Mouse (Mus musculus) spleen, adult 2 months (tissue): ENCODE data around the gene Trp53. TPM values are rescaled to one million over a fixed set of nuclear protein-coding genes. Genes with fewer than 3 reads are reported as not detected.
A peak's percentile ranks its signal among the peaks of the same experiment; 100 is the strongest.
"Not testable (repeated sequence)": the region's sequence is repeated elsewhere in the genome, so short reads cannot be mapped to it uniquely, and the experiment has no call there.

Source experiments
- DNase-seq, 2 experiments: peaks; one replicate each; pipeline versions ENCODE4 v3.0.0 to v3.0.0-alpha.2; 2012 to 2021; ENCODE audit warnings: low spot score in 2 of 2, low read depth in 1 of 2
- H3K27ac ChIP-seq: fragments of 200-500 bp; 2 replicates; pipeline ENCODE4 v1.5.1; 2012; ENCODE audit warnings: low read length, inconsistent platforms; ENCODE audit not compliant: insufficient read depth
- H3K27me3 ChIP-seq: fragments of 200-500 bp; 2 replicates; pipeline ENCODE4 v1.6.1; 2012; ENCODE audit warnings: mild to moderate bottlenecking, moderate library complexity, low read length, inconsistent platforms; ENCODE audit not compliant: control insufficient read depth, insufficient read depth
- H3K36me3 ChIP-seq: fragments of 200-500 bp; 2 replicates; pipeline ENCODE4 v1.6.1; 2012; ENCODE audit warnings: mild to moderate bottlenecking, low read length, inconsistent platforms; ENCODE audit not compliant: control insufficient read depth, insufficient read depth
- H3K4me1 ChIP-seq: fragments of 200-500 bp; 2 replicates; pipeline ENCODE4 v1.6.1; 2011; ENCODE audit warnings: inconsistent platforms; ENCODE audit not compliant: control insufficient read depth, insufficient read depth, insufficient read length
- H3K4me3 ChIP-seq: fragments of 200-500 bp; 2 replicates; pipeline ENCODE4 v1.5.1; 2011; ENCODE audit warnings: mild to moderate bottlenecking, inconsistent platforms; ENCODE audit not compliant: insufficient read depth, insufficient read length; ENCODE audit errors: extremely low read depth
- CTCF ChIP-seq: fragments of 200-500 bp; IDR thresholded peaks from 2 replicates; pipeline ENCODE4 v1.5.1; 2011; ENCODE audit warnings: mild to moderate bottlenecking, inconsistent platforms; ENCODE audit not compliant: insufficient read depth, insufficient read length, insufficient replicate concordance; ENCODE audit errors: extremely low read depth
- POLR2A ChIP-seq: fragments of 200-500 bp; IDR thresholded peaks from 2 replicates; pipeline ENCODE4 v1.6.1; 2011; ENCODE audit warnings: low read depth, low read length, inconsistent platforms
- WGBS: fragments of 180-500 bp; shearing (Covaris S2); methylation state at CpG from one replicate; pipeline ENCODE4 v1.1.7; 2018; 5-methylcytosine and 5-hydroxymethylcytosine counted together
- polyA plus RNA-seq: library from polyadenylated mRNA; depleted of rRNA; stranded (reverse); fragments of >200 nt; gene quantifications from 2 replicates; pipeline ENCODE4 v1.2.3, GENCODE M21; 2012; rRNA removed

Gene Trp53
- polyA plus RNA-seq, 1 experiment = 105 TPM

DNA sequence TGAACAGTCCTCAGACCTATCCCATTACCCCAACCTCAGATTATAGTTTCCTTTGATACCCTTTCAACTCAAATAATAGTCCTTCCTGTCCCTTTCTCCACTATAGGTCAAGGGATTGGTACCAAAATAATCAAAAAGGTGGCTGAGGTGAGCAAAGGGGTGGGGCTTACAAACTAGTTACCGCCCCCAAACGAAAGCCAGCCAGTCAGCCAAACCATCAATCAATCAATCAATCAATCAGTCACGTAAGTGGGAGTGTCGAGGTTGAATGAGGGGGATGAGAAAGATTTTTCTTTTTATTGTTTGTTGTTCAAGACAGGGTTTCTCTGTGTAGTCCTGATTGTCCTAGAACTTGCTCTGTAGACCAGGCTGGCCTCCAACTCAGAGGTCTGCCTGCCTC lies 42.8 kb downstream of the Trp53 start:
- DNase-seq = no peak
- 85% methylated on average over 4 of the region's 4 CpGs for WGBS
- TF ChIP-seq CTCF = no peak
- no peaks in the 10 kb centered on the region for H3K36me3 ChIP-seq
- no peaks in the 10 kb centered on the region for H3K4me1 ChIP-seq
- H3K27me3 ChIP-seq = no peaks in the 10 kb centered on the region
- no peak overlapping the region for H3K4me3 ChIP-seq
- no peak overlapping the region for H3K27ac ChIP-seq

DNA sequence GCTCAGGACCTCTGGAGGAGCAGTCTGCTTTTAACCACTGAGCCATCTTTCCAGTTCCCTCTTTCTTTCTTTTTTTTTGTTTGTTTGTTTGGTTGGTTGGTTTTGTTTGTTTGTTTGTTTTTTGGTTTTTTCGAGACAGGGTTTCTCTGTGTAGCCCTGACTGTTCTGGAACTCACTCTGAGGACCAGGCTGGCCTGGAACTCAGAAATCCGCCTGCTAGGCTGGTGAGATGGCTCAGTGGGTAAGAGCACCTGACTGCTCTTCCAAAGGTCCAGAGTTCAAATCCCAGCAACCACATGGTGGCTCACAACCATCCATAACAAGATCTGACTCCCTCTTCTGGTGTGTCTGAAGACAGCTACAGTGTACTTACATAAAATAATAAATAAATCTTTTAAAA lies 44.2 kb downstream of the Trp53 start:
- not testable (repeated sequence) for H3K4me1 ChIP-seq, H3K27me3 ChIP-seq, H3K27ac ChIP-seq, H3K36me3 ChIP-seq, H3K4me3 ChIP-seq, DNase-seq
- WGBS = 70% methylated on average over 2 of the region's 2 CpGs

DNA sequence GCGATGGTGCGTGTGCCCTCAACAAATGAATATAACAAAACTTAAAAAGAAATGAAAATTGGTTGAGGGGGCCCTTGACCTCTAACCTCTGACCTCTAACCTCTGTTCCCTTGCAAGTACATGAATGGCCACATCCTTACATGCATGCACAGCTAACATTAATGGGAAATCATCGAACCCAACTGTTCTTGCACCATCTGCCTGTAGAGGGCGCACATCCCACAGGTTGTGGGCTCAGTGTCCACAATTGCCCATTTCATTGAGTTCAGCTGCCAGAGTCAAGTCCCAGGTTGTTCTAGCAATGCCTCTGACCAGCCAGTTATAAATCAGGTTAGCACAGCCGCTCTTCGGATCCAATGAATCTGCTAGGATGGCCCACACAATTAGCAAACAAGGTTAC lies 48.1 kb downstream of the Trp53 start:
- H3K27ac ChIP-seq = no peak overlapping the region
- WGBS = 39% methylated on average over 6 of the region's 6 CpGs
- no peaks in the 10 kb centered on the region for H3K4me1 ChIP-seq
- no peak overlapping the region for H3K4me3 ChIP-seq
- DNase-seq = peak; percentile 55 to 71
- no peaks in the 10 kb centered on the region for H3K36me3 ChIP-seq
- TF ChIP-seq CTCF = peak; percentile 78; the same call in 1 of the 2 replicates
- no peak for TF ChIP-seq POLR2A
- no peaks in the 10 kb centered on the region for H3K27me3 ChIP-seq

DNA sequence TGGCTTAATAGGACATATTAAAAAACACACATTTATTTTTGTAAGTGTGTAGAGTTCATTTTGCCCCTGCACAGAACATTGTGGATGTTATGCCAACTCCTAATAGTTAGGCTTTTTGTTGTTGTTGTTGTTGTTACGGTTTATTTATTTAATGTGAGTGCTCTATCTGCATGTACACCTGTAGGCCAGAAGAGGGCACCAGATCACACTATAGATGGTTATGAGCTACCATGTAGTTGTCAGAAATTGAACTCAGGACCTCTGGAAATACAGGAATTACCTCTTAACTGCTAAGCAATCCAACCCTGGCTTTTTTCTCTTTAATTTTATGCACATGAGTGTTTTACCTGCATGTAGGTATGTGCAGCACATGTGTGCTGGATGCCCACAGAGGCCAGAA lies 49.6 kb downstream of the Trp53 start:
- 66% methylated on average over 1 of the region's 1 CpGs for WGBS

GRCm38 (mm10) chr11:69632284-69633089 lies 52.3 kb downstream of the Trp53 start, which contains the start of gene Fxr2:
Fxr2 (plus strand) TSS chr11:69632990.
- DNase-seq = peak; percentile 97 to 99
- Histone ChIP-seq H3K4me1 (peaks cover 2% of the 10 kb centered on the region; the same call in 1 of the 2 replicates), H3K27me3 (no peaks in the 10 kb centered on the region), H3K4me3 (peak within 1 kb of the TSS; percentile 94), H3K27ac (peak within 1 kb of the TSS; percentile 95), H3K36me3 (no peaks in the 10 kb centered on the region)
- WGBS = 1% methylated on average over 47 of the region's 56 CpGs
- TF ChIP-seq POLR2A = 0 out of 2 replicates have a peak, but pooled peaks have one; percentile 37
- TF ChIP-seq CTCF = peak; percentile 72; the same call in 1 of the 2 replicates

More for the DNA sequence above, 49.6 kb downstream of the Trp53 start:
- no peaks in the 10 kb centered on the region for H3K27me3 ChIP-seq
- no peaks in the 10 kb centered on the region for H3K36me3 ChIP-seq
- no peak overlapping the region for H3K4me3 ChIP-seq
- H3K4me1 ChIP-seq = peaks cover 2% of the 10 kb centered on the region; the same call in 1 of the 2 replicates
- H3K27ac ChIP-seq = no peak overlapping the region
- peak in 1 of 2 experiments; percentile 25 for DNase-seq
- TF ChIP-seq CTCF (no peak), POLR2A (no peak)

DNA sequence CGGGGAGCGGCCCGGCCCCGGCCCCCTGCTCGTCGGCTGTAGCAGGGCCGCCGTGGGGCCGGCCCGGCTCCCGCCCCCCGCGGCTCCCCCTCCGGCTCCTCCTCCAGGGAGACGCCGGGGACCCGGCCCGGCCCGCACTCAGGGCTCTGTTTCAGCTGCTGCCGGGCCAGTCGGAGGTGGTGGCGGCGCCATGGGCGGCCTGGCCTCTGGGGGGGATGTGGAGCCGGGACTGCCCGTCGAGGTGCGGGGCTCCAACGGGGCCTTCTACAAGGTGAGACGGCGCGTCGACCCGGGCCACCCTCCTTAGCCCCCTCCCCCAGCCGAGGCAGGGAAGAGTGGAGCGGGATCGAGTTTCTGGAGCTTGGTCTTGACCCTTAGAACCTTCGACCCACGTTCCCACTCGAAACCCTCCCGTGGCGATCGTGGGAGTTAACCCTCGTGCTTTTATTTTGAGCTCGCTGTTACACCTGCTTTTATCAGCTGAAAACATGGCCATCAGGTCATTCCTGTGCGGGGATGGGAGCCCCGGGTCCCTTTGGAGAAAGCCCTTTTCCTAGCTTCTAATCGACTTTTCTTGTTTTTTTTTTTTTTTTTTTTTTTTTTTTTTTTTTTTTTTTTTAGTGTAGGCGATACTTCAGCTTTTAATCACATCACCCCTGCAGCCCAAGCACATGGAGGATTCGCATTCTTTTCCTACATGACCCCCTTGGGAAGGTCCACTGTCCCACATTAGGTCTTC lies 53.1 kb downstream of the Trp53 start:
- 2% methylated on average over 36 of the region's 50 CpGs for WGBS
- Histone ChIP-seq H3K4me1 (peaks cover 2% of the 10 kb centered on the region; the same call in 1 of the 2 replicates), H3K36me3 (no peaks in the 10 kb centered on the region), H3K4me3 (peak overlapping the region; percentile 94), H3K27ac (peak overlapping the region; percentile 76), H3K27me3 (no peaks in the 10 kb centered on the region)
- no peak for TF ChIP-seq CTCF
- no peak for TF ChIP-seq POLR2A
- peak in 1 of 2 experiments; percentile 31 for DNase-seq

DNA sequence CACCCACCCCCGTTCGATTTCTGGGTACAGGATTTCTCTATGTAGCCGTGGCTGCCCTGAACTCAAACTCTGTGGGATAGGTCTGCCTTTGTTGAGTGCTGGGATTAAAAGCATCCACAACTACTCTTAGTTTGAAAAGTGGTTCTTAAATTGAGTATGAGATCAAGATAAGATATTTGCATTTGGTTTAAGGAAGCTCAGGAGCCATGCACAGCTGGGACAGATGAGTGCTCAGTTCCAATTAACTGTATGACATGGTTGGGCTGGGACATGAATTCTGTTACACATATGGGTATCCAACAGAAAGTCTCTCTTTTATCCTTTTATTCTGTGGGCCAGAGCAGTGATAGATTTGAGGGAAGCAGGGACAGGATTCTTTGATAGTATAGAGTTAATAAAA lies 55.3 kb downstream of the Trp53 start:
- Histone ChIP-seq H3K4me1 (peaks cover 2% of the 10 kb centered on the region; the same call in 1 of the 2 replicates), H3K4me3 (no peak overlapping the region), H3K36me3 (peaks cover 7% of the 10 kb centered on the region), H3K27ac (no peak overlapping the region), H3K27me3 (no peaks in the 10 kb centered on the region)
- DNase-seq = no peak
- 82% methylated on average over 3 of the region's 3 CpGs for WGBS
- TF ChIP-seq POLR2A (no peak), CTCF (no peak)

Other genes starting within 250 kb of the Trp53 start
- gene Rnf227, start 239.9 kb upstream of the Trp53 start, polyA plus RNA-seq = 0.47 and 0.86 TPM in 2 replicates
- 146 and 160 TPM in 2 replicates for gene Chd3, start 211.0 kb upstream of the Trp53 start, polyA plus RNA-seq
- 82.3 and 105 TPM in 2 replicates for gene Naa38, start 184.9 kb upstream of the Trp53 start, polyA plus RNA-seq
- 9.5 and 11.1 TPM in 2 replicates for gene Cyb5d1, start 184.7 kb upstream of the Trp53 start, polyA plus RNA-seq
- 14.3 and 20.5 TPM in 2 replicates for gene Tmem88, start 182.1 kb upstream of the Trp53 start, polyA plus RNA-seq
- gene Kdm6b, start 166.7 kb upstream of the Trp53 start, polyA plus RNA-seq = 15.8 and 17.0 TPM in 2 replicates
- gene Dnah2, start 31.2 kb upstream of the Trp53 start, polyA plus RNA-seq = 0.29 and 0.31 TPM in 2 replicates
- gene Efnb3, start 20.2 kb upstream of the Trp53 start, polyA plus RNA-seq = 1.1 and 1.2 TPM in 2 replicates
- 15.6 and 21.3 TPM in 2 replicates for gene Wrap53, start 104 bp upstream of the Trp53 start, polyA plus RNA-seq
- 10.7 and 11.2 TPM in 2 replicates for gene Atp1b2, start 25.6 kb downstream of the Trp53 start, polyA plus RNA-seq
- gene Shbg, start 37.5 kb downstream of the Trp53 start, polyA plus RNA-seq = not detected in 2 replicates
- gene Sat2, start 41.7 kb downstream of the Trp53 start, polyA plus RNA-seq = 1.1 and 1.4 TPM in 2 replicates
- gene Fxr2, start 52.6 kb downstream of the Trp53 start, polyA plus RNA-seq = 40.9 and 41.6 TPM in 2 replicates
- 0.09 and 0.35 TPM in 2 replicates for gene Sox15, start 75.0 kb downstream of the Trp53 start, polyA plus RNA-seq
- 63.6 and 74.2 TPM in 2 replicates for gene Mpdu1, start 82.3 kb downstream of the Trp53 start, polyA plus RNA-seq
- gene Cd68, start 85.8 kb downstream of the Trp53 start, polyA plus RNA-seq = 103 and 114 TPM in 2 replicates
- gene Eif4a1, start 92.1 kb downstream of the Trp53 start, polyA plus RNA-seq = 172 and 196 TPM in 2 replicates
- gene Senp3, start 101.7 kb downstream of the Trp53 start, polyA plus RNA-seq = 32.6 and 36.1 TPM in 2 replicates
- 4.6 and 4.9 TPM in 2 replicates for gene Tnfsf13, start 105.4 kb downstream of the Trp53 start, polyA plus RNA-seq
- 23.9 and 26.6 TPM in 2 replicates for gene Tnfsf12, start 115.5 kb downstream of the Trp53 start, polyA plus RNA-seq
- 4.8 and 5.0 TPM in 2 replicates for gene Tnfsfm13, start 115.7 kb downstream of the Trp53 start, polyA plus RNA-seq
- 43.8 and 45.4 TPM in 2 replicates for gene Polr2a, start 178.3 kb downstream of the Trp53 start, polyA plus RNA-seq
- gene Slc35g3, start 181.6 kb downstream of the Trp53 start, polyA plus RNA-seq = not detected in 2 replicates
- gene Zbtb4, start 185.6 kb downstream of the Trp53 start, polyA plus RNA-seq = 28.4 and 37.0 TPM in 2 replicates
- 7.1 and 8.4 TPM in 2 replicates for gene Chrnb1, start 215.6 kb downstream of the Trp53 start, polyA plus RNA-seq
- gene Fgf11, start 221.5 kb downstream of the Trp53 start, polyA plus RNA-seq = 1.1 and 1.2 TPM in 2 replicates
- gene Tmem102, start 225.3 kb downstream of the Trp53 start, polyA plus RNA-seq = 0.23 and 0.31 TPM in 2 replicates
- not detected in 2 replicates for gene Gm39566, start 234.9 kb downstream of the Trp53 start, polyA plus RNA-seq
- not detected in 2 replicates for gene Spem2, start 238.1 kb downstream of the Trp53 start, polyA plus RNA-seq
- not detected in 2 replicates for gene Spem1, start 241.8 kb downstream of the Trp53 start, polyA plus RNA-seq